Mouse (Mus musculus) stomach, adult 2 months (tissue): Measurements from ENCODE around the gene Gm21905. TPM values are rescaled to one million over a fixed set of nuclear protein-coding genes. Genes with fewer than 3 reads are reported as not detected.

Source experiments
- polyA plus RNA-seq: library from polyadenylated mRNA; depleted of rRNA; stranded (reverse); fragments of >200 nt; gene quantifications from 2 replicates; pipeline ENCODE4 v1.2.3, GENCODE M21; 2012; rRNA removed

The Gm21905 gene
- polyA plus RNA-seq = not detected in 2 replicates

GRCm38 (mm10) chr5:67946321-67946720 is at the start of gene Gm21905:
Gene Gm21905 (minus strand): TSS chr5:67946421.

GRCm38 (mm10) chr5:67941369-67941768 is 4.9 kb downstream of the Gm21905 start, which contains the start of gene Gm5108:
Gene Gm5108 (plus strand): TSS chr5:67941669.

Other genes with a start within 250 kb of the Gm21905 start
- gene Atp8a1, start 99.0 kb downstream of the Gm21905 start, polyA plus RNA-seq = 15.9 and 25.7 TPM in 2 replicates
- not detected in 2 replicates for gene Gm5108, start 4.8 kb downstream of the Gm21905 start, polyA plus RNA-seq
- gene Grxcr1, start 85.4 kb upstream of the Gm21905 start, polyA plus RNA-seq = not detected in 2 replicates